Mouse (Mus musculus) embryonic fibroblast, embryonic 13.5 days (primary cell): Measurements from ENCODE around the gene Cd209g.

Source experiments
- CTCF ChIP-seq: IDR thresholded peaks from 2 replicates; pipeline ENCODE4 v1.5.1; 2011; ENCODE audit warnings: mild to moderate bottlenecking, control low read depth, low read length, moderate library complexity, borderline replicate concordance; ENCODE audit not compliant: insufficient read depth
- POLR2A ChIP-seq: IDR thresholded peaks from 2 replicates; pipeline ENCODE4 v1.6.1; 2011; ENCODE audit warnings: low read depth, mild to moderate bottlenecking, control low read depth, low read length, moderate library complexity

DNA sequence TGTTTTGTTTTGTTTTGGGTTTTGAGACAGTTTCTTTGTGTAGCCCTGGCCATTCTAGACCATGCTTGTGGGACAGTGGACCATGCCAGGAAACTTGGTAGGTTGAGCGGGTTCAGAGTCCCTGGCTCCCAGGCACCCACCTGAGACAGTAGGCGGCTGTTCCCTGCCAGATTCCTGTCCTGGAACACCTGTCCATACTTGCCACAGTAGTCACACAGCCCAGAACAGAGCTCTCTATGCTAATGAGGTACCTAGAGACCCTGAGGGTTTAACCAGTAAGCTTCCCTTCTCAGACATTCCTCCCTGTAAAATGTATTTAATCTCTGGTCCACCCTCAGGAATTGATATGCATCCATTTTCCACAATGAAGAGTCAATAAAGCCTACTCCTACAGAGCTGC, 40.1 kb downstream of the Cd209g start:
- no peak for TF ChIP-seq POLR2A
- TF ChIP-seq CTCF = no peak
